Mouse (Mus musculus) granulocyte monocyte progenitor cell, adult 5-6 weeks (primary cell): ENCODE results near the gene Vmn2r30. TPM values are rescaled to one million over a fixed set of nuclear protein-coding genes. Genes with fewer than 3 reads are reported as not detected.
"Not testable (repeated sequence)": the region's sequence is repeated elsewhere in the genome, so short reads cannot be mapped to it uniquely, and the experiment has no call there.

Experiments
- ATAC-seq: replicated peaks from 2 replicates; pipeline ENCODE4 v1.8.0; 2016; ENCODE audit warnings: mild to moderate bottlenecking, moderate TSS enrichment, inconsistent platforms; ENCODE audit not compliant: poor library complexity, severe bottlenecking
- total RNA-seq, 2 experiments: library from RNA; stranded (forward) in 1 of 2; stranded (reverse) in 1 of 2; fragments of 200-712, 200-1000 nt in 1 of 2; fragments of >200 nt in 1 of 2; fragmentation: Nextera tagmentation in 1 of 2; gene quantifications; 2 replicates each; pipeline ENCODE4 v1.2.3; 2014 to 2017

Gene Vmn2r30
- total RNA-seq (2014; fragmentation: Nextera tagmentation): not detected in 2 replicates
- total RNA-seq (2017): not detected in 2 replicates

- not testable (repeated sequence) for ATAC-seq
Observed at GRCm38 (mm10) chr7:7337509-7337908, at the start of gene Vmn2r30. TSS of gene Vmn2r30 (minus strand) at chr7:7337609.

- ATAC-seq: not testable (repeated sequence)
Observed at GRCm38 (mm10) chr7:7374431-7374830, 37.0 kb upstream of the Vmn2r30 start, which contains the start of gene Gm45783. TSS of gene Gm45783 (minus strand) at chr7:7374573.

- ATAC-seq: peak; percentile 29
Observed at GRCm38 (mm10) chr7:7295595-7295994, 41.8 kb downstream of the Vmn2r30 start.

GRCm38 (mm10) chr7:7281383-7281782 lies 56.0 kb downstream of the Vmn2r30 start:
- peak; percentile 75 for ATAC-seq

- peak; percentile 88 for ATAC-seq
Observed at GRCm38 (mm10) chr7:7277966-7278567, 59.3 kb downstream of the Vmn2r30 start, which contains the start of gene Gm45844. TSS of gene Gm45844 (minus strand) at chr7:7278289.

- peak; percentile 17 for ATAC-seq
Observed at GRCm38 (mm10) chr7:7277556-7277955, 59.9 kb downstream of the Vmn2r30 start.

Other genes starting within 250 kb of the Vmn2r30 start
- gene Zfp954, start 216.1 kb downstream of the Vmn2r30 start, total RNA-seq (2014; fragmentation: Nextera tagmentation): 10.7 and 15.9 TPM in 2 replicates
- 19.2 and 22.1 TPM in 2 replicates for gene Zfp954, start 216.1 kb downstream of the Vmn2r30 start, total RNA-seq (2017)
- gene Zfp773, start 200.9 kb downstream of the Vmn2r30 start, total RNA-seq (2014; fragmentation: Nextera tagmentation): 0.51 and 1.4 TPM in 2 replicates
- gene Zfp773, start 200.9 kb downstream of the Vmn2r30 start, total RNA-seq (2017): 3.7 and 3.8 TPM in 2 replicates
- 0.77 and 5.0 TPM in 2 replicates for gene Zfp418, start 166.3 kb downstream of the Vmn2r30 start, total RNA-seq (2014; fragmentation: Nextera tagmentation)
- 2.5 and 2.9 TPM in 2 replicates for gene Zfp418, start 166.3 kb downstream of the Vmn2r30 start, total RNA-seq (2017)
- gene Zfp772, start 127.6 kb downstream of the Vmn2r30 start, total RNA-seq (2014; fragmentation: Nextera tagmentation): 3.0 and 5.7 TPM in 2 replicates
- gene Zfp772, start 127.6 kb downstream of the Vmn2r30 start, total RNA-seq (2017): 4.0 and 4.6 TPM in 2 replicates
- 0.38 and 7.4 TPM in 2 replicates for gene Vmn2r29, start 90.3 kb downstream of the Vmn2r30 start, total RNA-seq (2014; fragmentation: Nextera tagmentation)
- 0.13 TPM in 1 of 2 replicates, not detected in the other for gene Vmn2r29, start 90.3 kb downstream of the Vmn2r30 start, total RNA-seq (2017)
- gene Gm45844, start 59.3 kb downstream of the Vmn2r30 start, total RNA-seq (2014; fragmentation: Nextera tagmentation): 1.3 TPM in 1 of 2 replicates, not detected in the other
- 0.47 and 1.9 TPM in 2 replicates for gene Gm45844, start 59.3 kb downstream of the Vmn2r30 start, total RNA-seq (2017)
- gene Clcn4, start 36.8 kb downstream of the Vmn2r30 start, total RNA-seq (2014; fragmentation: Nextera tagmentation): 18.2 and 23.0 TPM in 2 replicates
- gene Clcn4, start 36.8 kb downstream of the Vmn2r30 start, total RNA-seq (2017): 22.6 and 24.0 TPM in 2 replicates
- not detected in 2 replicates for gene Gm45783, start 37.0 kb upstream of the Vmn2r30 start, total RNA-seq (2014; fragmentation: Nextera tagmentation)
- gene Gm45783, start 37.0 kb upstream of the Vmn2r30 start, total RNA-seq (2017): not detected in 2 replicates
- not detected in 2 replicates for gene Vmn2r31, start 62.1 kb upstream of the Vmn2r30 start, total RNA-seq (2014; fragmentation: Nextera tagmentation)
- gene Vmn2r31, start 62.1 kb upstream of the Vmn2r30 start, total RNA-seq (2017): not detected in 2 replicates
- not detected in 2 replicates for gene Vmn2r32, start 142.4 kb upstream of the Vmn2r30 start, total RNA-seq (2014; fragmentation: Nextera tagmentation)
- not detected in 2 replicates for gene Vmn2r32, start 142.4 kb upstream of the Vmn2r30 start, total RNA-seq (2017)
- not detected in 2 replicates for gene Vmn2r33, start 229.2 kb upstream of the Vmn2r30 start, total RNA-seq (2014; fragmentation: Nextera tagmentation)
- not detected in 2 replicates for gene Vmn2r33, start 229.2 kb upstream of the Vmn2r30 start, total RNA-seq (2017)